Mouse (Mus musculus) hematopoietic stem cell, adult 5-6 weeks (primary cell): ENCODE results near the gene Mpl. TPM values are rescaled to one million over a fixed set of nuclear protein-coding genes. Genes with fewer than 3 reads are reported as not detected.

Source experiments
- ATAC-seq, 2 experiments: fragments of 125-278 bp in 1 of 2; replicated peaks in 1 of 2; 2 replicates each; pipeline ENCODE4 v1.8.0; 2016 to 2017; ENCODE audit warnings: inconsistent platforms in 2 of 2, mild to moderate bottlenecking in 2 of 2, moderate number of reproducible peaks in 2 of 2, low read depth in 1 of 2, moderate TSS enrichment in 1 of 2; ENCODE audit not compliant: low FRiP score in 2 of 2, poor library complexity in 2 of 2, severe bottlenecking in 2 of 2, insufficient read depth in 1 of 2, low TSS enrichment in 1 of 2
- total RNA-seq: library from RNA; stranded (forward); fragments of 172-1452, 232-1000 nt; gene quantifications from 2 replicates; pipeline ENCODE4 v1.2.3, GENCODE M21; 2017

Gene Mpl
- total RNA-seq, 1 experiment from 2014 or later: 33.8 TPM

GRCm38 (mm10) chr4:118432332-118432731 lies 25.0 kb downstream of the Mpl start:
- no peak for ATAC-seq

- ATAC-seq: no peak
Observed at GRCm38 (mm10) chr4:118429215-118429895, 28.0 kb downstream of the Mpl start.

GRCm38 (mm10) chr4:118428531-118429214 lies 28.6 kb downstream of the Mpl start:
- peak; percentile 21 to 23; a peak in 1 of 4 replicates for ATAC-seq

GRCm38 (mm10) chr4:118427768-118428451 lies 29.4 kb downstream of the Mpl start, which contains the start of gene Elovl1:
TSS of gene Elovl1 (plus strand) at chr4:118428093.
- peak; percentile 86 for ATAC-seq

- peak; percentile 0 to 12; a peak in 1 of 4 replicates for ATAC-seq
Observed at GRCm38 (mm10) chr4:118427415-118427767, 29.9 kb downstream of the Mpl start.

GRCm38 (mm10) chr4:118425374-118425773 lies 31.9 kb downstream of the Mpl start:
- no peak for ATAC-seq

- no peak for ATAC-seq
Observed at GRCm38 (mm10) chr4:118424541-118425160, 32.7 kb downstream of the Mpl start.

GRCm38 (mm10) chr4:118421384-118421783 lies 35.9 kb downstream of the Mpl start:
- ATAC-seq: no peak

- no peak for ATAC-seq
Observed at GRCm38 (mm10) chr4:118417112-118417797, 40.1 kb downstream of the Mpl start.

GRCm38 (mm10) chr4:118416329-118416728 lies 41.0 kb downstream of the Mpl start:
- ATAC-seq: no peak

- no peak for ATAC-seq
Observed at GRCm38 (mm10) chr4:118415779-118416178, 41.5 kb downstream of the Mpl start.

GRCm38 (mm10) chr4:118413553-118413952 lies 43.8 kb downstream of the Mpl start:
- ATAC-seq: no peak

GRCm38 (mm10) chr4:118410871-118411270 lies 46.4 kb downstream of the Mpl start:
- ATAC-seq: no peak

- ATAC-seq: peak; percentile 95
Observed at GRCm38 (mm10) chr4:118409142-118409900, 48.0 kb downstream of the Mpl start, which contains the start of the genes Szt2 and Med8. TSS of gene Szt2 (minus strand) at chr4:118409273. TSS of gene Med8 (plus strand) at chr4:118409337.

GRCm38 (mm10) chr4:118402701-118403100 lies 54.6 kb downstream of the Mpl start:
- no peak for ATAC-seq

GRCm38 (mm10) chr4:118401918-118402317 lies 55.4 kb downstream of the Mpl start:
- no peak for ATAC-seq

- ATAC-seq: no peak
Observed at GRCm38 (mm10) chr4:118401421-118401820, 55.9 kb downstream of the Mpl start.
